ENCODE assay signal across 10 mouse cellular contexts in genomic region chr14:120297137-120297749, GRCm38 (mm10). TPM values are rescaled to one million over a fixed set of nuclear protein-coding genes. Genes with fewer than 3 reads are reported as not detected.
DNase-seq lines count a peak whose midpoint lies in the region; ATAC-seq lines count a peak whose summit lies in the region.
"Had no signal": no experiment of that assay in that cellular context is flagged by ENCODE, and none has a peak within 500 bp of the region (broad histone marks: within the 10 kb centered on the region; RNA-seq: fewer than 3 reads in every experiment).

No protein-coding gene starts in this region.

- H3K4me1 ChIP-seq in hindbrain, embryonic 10.5 days (replicated peaks), result peaks cover 36% of the 10 kb centered on the region
- peaks cover 12% of the 10 kb centered on the region for H3K4me1 ChIP-seq in hindbrain, embryonic 16.5 days (ENCODE audit: control insufficient read depth, insufficient read depth, low read depth, low read length)
- peaks cover 94% of the 10 kb centered on the region for H3K4me1 ChIP-seq in heart, embryonic 13.5 days
- H3K4me1 ChIP-seq in limb, embryonic 13.5 days, result peaks cover 84% of the 10 kb centered on the region

- no peaks in the 10 kb centered on the region for H3K9me3 ChIP-seq in hindbrain, embryonic 10.5 days
- no peaks in the 10 kb centered on the region for H3K9me3 ChIP-seq in hindbrain, embryonic 16.5 days (ENCODE audit: control insufficient read depth, low read length)
- no peaks in the 10 kb centered on the region for H3K9me3 ChIP-seq in heart, embryonic 13.5 days
- no peaks in the 10 kb centered on the region for H3K9me3 ChIP-seq in limb, embryonic 13.5 days
- H3K9me3 ChIP-seq: liver, embryonic 15.5 days had no signal

- H3K27ac ChIP-seq in hindbrain, embryonic 10.5 days, result peak overlapping the region; percentile 46
- no peak overlapping the region for H3K27ac ChIP-seq in hindbrain, embryonic 16.5 days (ENCODE audit: low read depth, low read length)
- peak overlapping the region; percentile 94 for H3K27ac ChIP-seq in heart, embryonic 13.5 days (replicated peaks)
- peak overlapping the region; percentile 90 for H3K27ac ChIP-seq in limb, embryonic 13.5 days
- H3K27ac ChIP-seq: liver, embryonic 15.5 days had no signal

- no peak for DNase-seq in hindbrain, embryonic 10.5 days (ENCODE audit: low spot score)
- DNase-seq in MN1 (ENCODE audit: low spot score), result peak; percentile 26
- no peak for DNase-seq in left cerebral cortex, postnatal 14 days (ENCODE audit: low spot score in 2 of 2)
- DNase-seq in left cerebral cortex, adult 9 months (ENCODE audit: low spot score in 2 of 2), result no peak
- DNase-seq: gastrocnemius, postnatal 14 days had no signal

- H3K4me2 ChIP-seq in hindbrain, embryonic 16.5 days (ENCODE audit: low read length), result no peak overlapping the region
- peak overlapping the region; percentile 51 for H3K4me2 ChIP-seq in heart, embryonic 13.5 days
- peak overlapping the region; percentile 57 for H3K4me2 ChIP-seq in limb, embryonic 13.5 days (replicated peaks)
- H3K4me2 ChIP-seq: liver, embryonic 15.5 days had no signal

- WGBS in hindbrain, embryonic 10.5 days, result 71% methylated on average over 16 of the region's 16 CpGs
- WGBS in hindbrain, embryonic 16.5 days, result 53% methylated on average over 16 of the region's 16 CpGs
- WGBS in heart, embryonic 13.5 days, result 29% methylated on average over 16 of the region's 16 CpGs
- 11% methylated on average over 16 of the region's 16 CpGs for WGBS in limb, embryonic 13.5 days

- no peak for ATAC-seq in hindbrain, embryonic 16.5 days
- ATAC-seq in heart, embryonic 13.5 days (ENCODE audit: extremely low read depth, insufficient number of reproducible peaks, low FRiP score, low TSS enrichment), result no peak
- ATAC-seq in limb, embryonic 13.5 days (ENCODE audit: low FRiP score, low read depth), result peak; percentile 38; the same call in 1 of the 2 replicates
- ATAC-seq in monocyte, adult 5-6 weeks (replicated peaks; ENCODE audit: insufficient number of reproducible peaks, low FRiP score, low TSS enrichment, poor library complexity, severe bottlenecking), result no peak

- H3K36me3 ChIP-seq in hindbrain, embryonic 10.5 days, result no peaks in the 10 kb centered on the region
- H3K36me3 ChIP-seq in hindbrain, embryonic 16.5 days (ENCODE audit: control insufficient read depth, insufficient read depth, low read length), result no peaks in the 10 kb centered on the region
- H3K36me3 ChIP-seq in heart, embryonic 13.5 days, result 0 out of 2 replicates have a peak, but pooled peaks cover 5% of the 10 kb centered on the region
- H3K36me3 ChIP-seq in limb, embryonic 13.5 days, result peaks cover 3% of the 10 kb centered on the region; the same call in 1 of the 2 replicates
- H3K36me3 ChIP-seq: liver, embryonic 15.5 days had no signal

- H3K4me3 ChIP-seq in hindbrain, embryonic 10.5 days, result no peak overlapping the region
- no peak overlapping the region for H3K4me3 ChIP-seq in hindbrain, embryonic 16.5 days (ENCODE audit: low read length)
- H3K4me3 ChIP-seq in heart, embryonic 13.5 days, result 0 out of 2 replicates have a peak overlapping the region, but pooled peaks have one; percentile 3
- peak overlapping the region; percentile 17 for H3K4me3 ChIP-seq in limb, embryonic 13.5 days
- H3K4me3 ChIP-seq: liver, embryonic 15.5 days had no signal

- intact Hi-C loops in left cerebral cortex, postnatal 14 days (cut with DNase I), result no loop called here

- no peaks in the 10 kb centered on the region for H3K27me3 ChIP-seq in hindbrain, embryonic 10.5 days (ENCODE audit: insufficient read depth, poor library complexity, severe bottlenecking)
- no peaks in the 10 kb centered on the region for H3K27me3 ChIP-seq in hindbrain, embryonic 16.5 days (replicated peaks; ENCODE audit: control insufficient read depth, insufficient read depth, low read length)
- H3K27me3 ChIP-seq in heart, embryonic 13.5 days (replicated peaks), result no peaks in the 10 kb centered on the region
- H3K27me3 ChIP-seq in limb, embryonic 13.5 days, result no peaks in the 10 kb centered on the region
- H3K27me3 ChIP-seq: liver, embryonic 15.5 days had no signal

- no peak overlapping the region for H3K9ac ChIP-seq in hindbrain, embryonic 16.5 days (ENCODE audit: low read depth, low read length)
- peak overlapping the region; percentile 72 for H3K9ac ChIP-seq in heart, embryonic 13.5 days
- H3K9ac ChIP-seq in limb, embryonic 13.5 days, result peak overlapping the region; percentile 27; the same call in 1 of the 2 replicates
- H3K9ac ChIP-seq: liver, embryonic 15.5 days had no signal

RNA-seq across cellular contexts. Expression of gene Mbnl2, which starts 21.8 kb away (rescaled TPM):
- 29.4 and 31.8 TPM in 2 replicates for polyA plus RNA-seq in hindbrain, embryonic 10.5 days (2016; fragmentation: Nextera tagmentation; extraction: Ambion mirVana)
- polyA plus RNA-seq in hindbrain, embryonic 16.5 days (2015; fragmentation: Nextera tagmentation; extraction: Ambion mirVana), result 25.4 and 29.1 TPM in 2 replicates
- 88.9 and 92.5 TPM in 2 replicates for polyA plus RNA-seq in heart, embryonic 13.5 days (2015; fragmentation: Nextera tagmentation; extraction: Ambion mirVana)
- polyA plus RNA-seq in limb, embryonic 13.5 days (2015; fragmentation: Nextera tagmentation; extraction: Ambion mirVana), result 127 TPM in 2 replicates
- 100 to 1,000 TPM; 192 to 202 TPM for total RNA-seq in left cerebral cortex, postnatal 14 days (2021)
- total RNA-seq in monocyte, adult 5-6 weeks (2017), result 77.3 to 125 TPM (median 112 TPM) in 3 replicates

Comparison
In these comparisons a context has a peak if more than half of its experiments do, and no peak if none do; other contexts are left out.
1. H3K4me3 ChIP-seq: peak in heart, embryonic 13.5 days (single experiment) and limb, embryonic 13.5 days (single experiment); none in hindbrain, embryonic 10.5 days (single experiment) and hindbrain, embryonic 16.5 days (single experiment).